8 mouse cellular contexts compared by ENCODE assay signal in the genomic region with DNA sequence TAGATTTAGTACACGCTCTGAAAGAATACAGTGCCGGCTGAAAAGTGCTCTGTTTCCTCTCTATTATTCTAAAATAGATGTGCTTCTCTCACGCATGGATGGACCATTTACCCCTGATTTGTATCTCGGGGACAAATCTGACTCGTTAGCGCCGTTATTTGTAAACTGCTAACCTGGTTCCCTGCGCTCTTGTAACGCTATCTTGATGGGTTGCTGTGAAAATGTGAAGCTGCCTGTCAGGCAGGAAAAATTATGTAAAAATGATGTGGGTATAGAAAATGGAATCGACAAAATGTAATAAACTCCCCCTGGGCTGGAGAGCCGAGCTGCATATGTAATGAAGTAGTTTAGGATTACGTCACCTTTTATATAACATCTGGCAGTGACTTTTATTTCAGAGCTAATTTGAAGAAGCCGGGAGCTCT. TPM values are rescaled to one million over a fixed set of nuclear protein-coding genes. Genes with fewer than 3 reads are reported as not detected.
DNase-seq lines count a peak whose midpoint lies in the region; ATAC-seq and TF ChIP-seq lines count a peak whose summit lies in the region.

No protein-coding gene starts in this region.

- no peaks in the 10 kb centered on the region for H3K27me3 ChIP-seq in cerebellum, adult 2 months (ENCODE audit: control insufficient read depth, insufficient read depth, low read length)
- H3K27me3 ChIP-seq in lung, embryonic 15.5 days = no peaks in the 10 kb centered on the region; the same call in 1 of the 2 replicates
- no peaks in the 10 kb centered on the region for H3K27me3 ChIP-seq in hindbrain, postnatal 0 days (ENCODE audit: insufficient read depth, low read length)

- no peaks in the 10 kb centered on the region for H3K9me3 ChIP-seq in lung, embryonic 15.5 days
- H3K9me3 ChIP-seq in hindbrain, postnatal 0 days (ENCODE audit: low read length) = no peaks in the 10 kb centered on the region

- no peak overlapping the region for H3K4me3 ChIP-seq in cerebellum, adult 2 months (replicated peaks; ENCODE audit: insufficient read depth, low read depth, low read length)
- no peak overlapping the region for H3K4me3 ChIP-seq in lung, embryonic 15.5 days
- H3K4me3 ChIP-seq in hindbrain, postnatal 0 days (ENCODE audit: low read length) = peak overlapping the region; percentile 17
- 0 out of 2 replicates have a peak overlapping the region, but pooled peaks have one; percentile 12 for H3K4me3 ChIP-seq in olfactory bulb, adult 2 months (ENCODE audit: insufficient read depth, low read depth, low read length)

- WGBS in cerebellum, adult 2 months = 55% methylated on average over 13 of the region's 13 CpGs
- WGBS in lung, embryonic 15.5 days = 52% methylated on average over 13 of the region's 13 CpGs
- 38% methylated on average over 13 of the region's 13 CpGs for WGBS in hindbrain, postnatal 0 days
- 8% methylated on average over 13 of the region's 13 CpGs for WGBS in olfactory bulb, adult 2 months

- DNase-seq in cerebellum, adult 9-10 months = peak; percentile 12
- DNase-seq in cerebellum, adult 2 months = no peak
- DNase-seq in lung, postnatal 36 days = no peak
- DNase-seq in hindbrain, postnatal 0 days (ENCODE audit: low spot score) = peak; percentile 44
- DNase-seq in ovary, adult 18-20 months (ENCODE audit: low spot score) = no peak
- no peak for DNase-seq in cerebellum, postnatal 4 days (ENCODE audit: low spot score in 2 of 2)

- H3K9ac ChIP-seq in lung, embryonic 15.5 days = no peak overlapping the region
- no peak overlapping the region; the same call in 1 of the 2 replicates for H3K9ac ChIP-seq in hindbrain, postnatal 0 days (replicated peaks; ENCODE audit: low read length)

- TF ChIP-seq POLR2A in cerebellum, adult 2 months (IDR thresholded peaks at IDR 0.05; ENCODE audit: borderline replicate concordance, insufficient read depth, low read length) = no peak
- TF ChIP-seq POLR2A in olfactory bulb, adult 2 months (IDR thresholded peaks at IDR 0.05; ENCODE audit: insufficient read depth, low read depth, low read length) = no peak

- H3K4me2 ChIP-seq in lung, embryonic 15.5 days = peak overlapping the region; percentile 28
- peak overlapping the region; percentile 29 for H3K4me2 ChIP-seq in hindbrain, postnatal 0 days (ENCODE audit: low read depth, low read length)

- H3K36me3 ChIP-seq in lung, embryonic 15.5 days = no peaks in the 10 kb centered on the region
- no peaks in the 10 kb centered on the region for H3K36me3 ChIP-seq in hindbrain, postnatal 0 days (ENCODE audit: insufficient read depth, low read length)

- no peak for TF ChIP-seq CTCF in cerebellum, adult 2 months (IDR thresholded peaks at IDR 0.05; ENCODE audit: borderline replicate concordance, insufficient read depth, low read depth, low read length)
- no peak for TF ChIP-seq CTCF in hindbrain, postnatal 0 days (IDR thresholded peaks at IDR 0.05; ENCODE audit: low read depth)
- TF ChIP-seq CTCF in olfactory bulb, adult 2 months (IDR thresholded peaks at IDR 0.05; ENCODE audit: insufficient read depth, low read depth, low read length) = no peak

- no peak overlapping the region for H3K27ac ChIP-seq in cerebellum, adult 2 months (ENCODE audit: insufficient read depth, low read length)
- no peak overlapping the region for H3K27ac ChIP-seq in lung, embryonic 15.5 days
- peak overlapping the region; percentile 65 for H3K27ac ChIP-seq in hindbrain, postnatal 0 days
- peak overlapping the region; percentile 94 for H3K27ac ChIP-seq in olfactory bulb, adult 2 months (ENCODE audit: insufficient read depth, low read depth, low read length)

- no peaks in the 10 kb centered on the region for H3K4me1 ChIP-seq in cerebellum, adult 2 months (ENCODE audit: control insufficient read depth, insufficient read depth, low read length)
- no peaks in the 10 kb centered on the region for H3K4me1 ChIP-seq in lung, embryonic 15.5 days
- no peaks in the 10 kb centered on the region for H3K4me1 ChIP-seq in hindbrain, postnatal 0 days (ENCODE audit: insufficient read depth, low read length)
- peaks cover 3% of the 10 kb centered on the region; the same call in 1 of the 2 replicates for H3K4me1 ChIP-seq in olfactory bulb, adult 2 months (ENCODE audit: control insufficient read depth, insufficient read depth, low read length)

- no peak for ATAC-seq in lung, embryonic 15.5 days (ENCODE audit: borderline replicate concordance, extremely low read depth, low FRiP score, low TSS enrichment)
- ATAC-seq in hindbrain, postnatal 0 days = peak; percentile 61

RNA-seq across cellular contexts. Expression of a gene that starts 59.4 kb away (rescaled TPM):
- polyA plus RNA-seq in cerebellum, adult 2 months (2012; rRNA removed) = 42.7 and 44.0 TPM in 2 replicates
- 55.2 and 56.2 TPM in 2 replicates for polyA plus RNA-seq in lung, embryonic 15.5 days (2015; fragmentation: Nextera tagmentation; extraction: Ambion mirVana)
- total RNA-seq in hindbrain, postnatal 0 days (2014; rRNA removed) = 41.3 and 41.7 TPM in 2 replicates
- 24.4 and 26.3 TPM in 2 replicates for polyA plus RNA-seq in hindbrain, postnatal 0 days (2015; fragmentation: Nextera tagmentation; extraction: Ambion mirVana)
- polyA plus RNA-seq in olfactory bulb, adult 2 months (2012; ENCODE audit: insufficient read depth, insufficient read length, low replicate concordance, missing spikeins) = not detected in 2 replicates

Comparison
In these comparisons a context has a peak if more than half of its experiments do, and no peak if none do; other contexts are left out.
1. DNase-seq: peak in cerebellum, adult 9-10 months (single experiment) and hindbrain, postnatal 0 days (single experiment); none in cerebellum, adult 2 months (0 of 2), lung, postnatal 36 days (single experiment), ovary, adult 18-20 months (single experiment) and cerebellum, postnatal 4 days (0 of 2).
2. H3K27ac ChIP-seq: peak in hindbrain, postnatal 0 days (single experiment) and olfactory bulb, adult 2 months (single experiment); none in cerebellum, adult 2 months (single experiment) and lung, embryonic 15.5 days (single experiment).
3. H3K4me3 ChIP-seq: peak in hindbrain, postnatal 0 days (single experiment) and olfactory bulb, adult 2 months (single experiment); none in cerebellum, adult 2 months (single experiment) and lung, embryonic 15.5 days (single experiment).